Mouse (Mus musculus) left cerebral cortex, adult 9 months (tissue): Measurements from ENCODE around the gene Stmn1.
A peak's percentile ranks its signal among the peaks of the same experiment; 100 is the strongest.

ENCODE experiments used
- DNase-seq, 2 experiments: peaks; one replicate each; pipeline ENCODE4 v3.0.0; 2022; ENCODE audit warnings: low spot score in 2 of 2

The Stmn1 gene

GRCm38 (mm10) chr4:134457130-134457825 is 10.8 kb upstream of the Stmn1 start:
- no peak for DNase-seq

- no peak for DNase-seq
Measured at GRCm38 (mm10) chr4:134458856-134459255, 9.3 kb upstream of the Stmn1 start.

- no peak for DNase-seq
Measured at GRCm38 (mm10) chr4:134460277-134460676, 7.8 kb upstream of the Stmn1 start.

GRCm38 (mm10) chr4:134461252-134461651 is 6.9 kb upstream of the Stmn1 start:
- no peak for DNase-seq

GRCm38 (mm10) chr4:134465789-134466188 is 2.3 kb upstream of the Stmn1 start:
- no peak for DNase-seq

GRCm38 (mm10) chr4:134466381-134467262 is 1.5 kb upstream of the Stmn1 start:
- DNase-seq, result no peak

GRCm38 (mm10) chr4:134467435-134468214 is 495 bp upstream of the Stmn1 start:
- no peak for DNase-seq

- peak; percentile 85 to 93 for DNase-seq
Measured at GRCm38 (mm10) chr4:134468578-134469266, 602 bp downstream of the Stmn1 start.

- DNase-seq, result no peak
Measured at GRCm38 (mm10) chr4:134469341-134469796, 1.2 kb downstream of the Stmn1 start.

GRCm38 (mm10) chr4:134469985-134470384 is 1.9 kb downstream of the Stmn1 start:
- no peak for DNase-seq

GRCm38 (mm10) chr4:134471469-134471868 is 3.3 kb downstream of the Stmn1 start:
- no peak for DNase-seq

GRCm38 (mm10) chr4:134473764-134474163 is 5.6 kb downstream of the Stmn1 start:
- no peak for DNase-seq

- DNase-seq, result no peak
Measured at GRCm38 (mm10) chr4:134474240-134474639, 6.1 kb downstream of the Stmn1 start.

- no peak for DNase-seq
Measured at GRCm38 (mm10) chr4:134476899-134477298, 8.8 kb downstream of the Stmn1 start.

- DNase-seq, result peak in 1 of 2 experiments; percentile 96
Measured at GRCm38 (mm10) chr4:134478031-134478430, 9.9 kb downstream of the Stmn1 start.

GRCm38 (mm10) chr4:134479839-134480238 is 11.7 kb downstream of the Stmn1 start:
- DNase-seq, result no peak

- peak in 1 of 2 experiments; percentile 85 for DNase-seq
Measured at GRCm38 (mm10) chr4:134480864-134481263, 12.7 kb downstream of the Stmn1 start.

- DNase-seq, result no peak
Measured at GRCm38 (mm10) chr4:134481270-134481669, 13.2 kb downstream of the Stmn1 start.

- DNase-seq, result no peak
Measured at GRCm38 (mm10) chr4:134482442-134482841, 14.3 kb downstream of the Stmn1 start.

- DNase-seq, result no peak
Measured at GRCm38 (mm10) chr4:134483078-134483688, 15.1 kb downstream of the Stmn1 start.

GRCm38 (mm10) chr4:134483696-134484095 is 15.6 kb downstream of the Stmn1 start:
- peak in 1 of 2 experiments; percentile 71 for DNase-seq
